Mouse (Mus musculus): ENCODE measurements around the gene Kcnk10.

GRCm38 (mm10) chr12:98614910-98615508 lies 36.9 kb upstream of the Kcnk10 start:
- TF ChIP-seq CTCF (IDR thresholded peaks at IDR 0.05; ENCODE audit: low read depth) (no peak), EP300 (IDR thresholded peaks at IDR 0.05; ENCODE audit: low read depth) (no peak)

Measured in liver, postnatal 0 days (tissue).